ENCODE assay signal across 8 mouse cellular contexts in genomic region chr1:87541614-87542013, GRCm38 (mm10). TPM values are rescaled to one million over a fixed set of nuclear protein-coding genes. Genes with fewer than 3 reads are reported as not detected.
A peak's percentile ranks its signal among the peaks of the same experiment; 100 is the strongest.
DNase-seq lines count a peak whose midpoint lies in the region; ATAC-seq and TF ChIP-seq lines count a peak whose summit lies in the region.

No protein-coding gene starts in this region.

- peaks cover 11% of the 10 kb centered on the region for H3K4me1 ChIP-seq in hindbrain, embryonic 10.5 days (replicated peaks)
- H3K4me1 ChIP-seq in hindbrain, embryonic 13.5 days (replicated peaks): peaks cover 10% of the 10 kb centered on the region
- no peaks in the 10 kb centered on the region for H3K4me1 ChIP-seq in hindbrain, postnatal 0 days (ENCODE audit: insufficient read depth, low read length)

- no peak for ATAC-seq in hindbrain, embryonic 13.5 days (ENCODE audit: low FRiP score)
- ATAC-seq in hindbrain, postnatal 0 days: no peak
- ATAC-seq in megakaryocyte-erythroid progenitor cell, adult 5-6 weeks (replicated peaks; ENCODE audit: low FRiP score, low TSS enrichment, poor library complexity, severe bottlenecking): peak; percentile 55

- no peak overlapping the region for H3K27ac ChIP-seq in hindbrain, embryonic 10.5 days
- no peak overlapping the region for H3K27ac ChIP-seq in hindbrain, embryonic 13.5 days
- H3K27ac ChIP-seq in hindbrain, postnatal 0 days: no peak overlapping the region

- no peaks in the 10 kb centered on the region for H3K27me3 ChIP-seq in hindbrain, embryonic 10.5 days (ENCODE audit: insufficient read depth, poor library complexity, severe bottlenecking)
- H3K27me3 ChIP-seq in hindbrain, embryonic 13.5 days: no peaks in the 10 kb centered on the region
- H3K27me3 ChIP-seq in hindbrain, postnatal 0 days (ENCODE audit: insufficient read depth, low read length): no peaks in the 10 kb centered on the region

- no peak overlapping the region for H3K4me3 ChIP-seq in hindbrain, embryonic 10.5 days
- no peak overlapping the region for H3K4me3 ChIP-seq in hindbrain, embryonic 13.5 days
- H3K4me3 ChIP-seq in hindbrain, postnatal 0 days (ENCODE audit: low read length): no peak overlapping the region

- 36% methylated on average over 7 of the region's 7 CpGs for WGBS in hindbrain, embryonic 10.5 days
- WGBS in hindbrain, embryonic 13.5 days: 30% methylated on average over 7 of the region's 7 CpGs
- 36% methylated on average over 7 of the region's 7 CpGs for WGBS in hindbrain, postnatal 0 days

- H3K4me2 ChIP-seq in hindbrain, embryonic 13.5 days: no peak overlapping the region
- no peak overlapping the region for H3K4me2 ChIP-seq in hindbrain, postnatal 0 days (ENCODE audit: low read depth, low read length)

- no peaks in the 10 kb centered on the region for H3K36me3 ChIP-seq in hindbrain, embryonic 10.5 days
- no peaks in the 10 kb centered on the region for H3K36me3 ChIP-seq in hindbrain, embryonic 13.5 days
- H3K36me3 ChIP-seq in hindbrain, postnatal 0 days (ENCODE audit: insufficient read depth, low read length): no peaks in the 10 kb centered on the region

- H3K9ac ChIP-seq in hindbrain, embryonic 13.5 days: no peak overlapping the region
- H3K9ac ChIP-seq in hindbrain, postnatal 0 days (replicated peaks; ENCODE audit: low read length): no peak overlapping the region

- TF ChIP-seq CTCF in hindbrain, postnatal 0 days (IDR thresholded peaks at IDR 0.05; ENCODE audit: low read depth): peak; percentile 60

- peak; percentile 20 for DNase-seq in hindbrain, embryonic 10.5 days (ENCODE audit: low spot score)
- DNase-seq in urinary bladder, postnatal 25 days (ENCODE audit: low spot score): peak; percentile 35
- no peak for DNase-seq in urinary bladder, adult 2 months (ENCODE audit: low spot score)
- peak; percentile 8 for DNase-seq in cerebellum, adult 11-12 months
- DNase-seq in hindbrain, postnatal 0 days (ENCODE audit: low spot score): peak; percentile 57
- DNase-seq in Muller cell, postnatal 12 days (ENCODE audit: inconsistent ontology term): no peak

- H3K9me3 ChIP-seq in hindbrain, embryonic 10.5 days: no peaks in the 10 kb centered on the region
- no peaks in the 10 kb centered on the region for H3K9me3 ChIP-seq in hindbrain, embryonic 13.5 days
- no peaks in the 10 kb centered on the region for H3K9me3 ChIP-seq in hindbrain, postnatal 0 days (ENCODE audit: low read length)

RNA-seq across cellular contexts. Expression of gene Neu2, which starts 31.9 kb away (rescaled TPM):
- not detected in 2 replicates for polyA plus RNA-seq in hindbrain, embryonic 10.5 days (2016; fragmentation: Nextera tagmentation; extraction: Ambion mirVana)
- polyA plus RNA-seq in hindbrain, embryonic 13.5 days (2015; fragmentation: Nextera tagmentation; extraction: Ambion mirVana): 0.16 and 0.22 TPM in 2 replicates
- 0.93 and 1.5 TPM in 2 replicates for polyA plus RNA-seq in urinary bladder, adult 2 months (2012; rRNA removed)
- total RNA-seq in hindbrain, postnatal 0 days (2014; rRNA removed): 0.10 and 5.8 TPM in 2 replicates
- 0.85 and 1.2 TPM in 2 replicates for polyA plus RNA-seq in hindbrain, postnatal 0 days (2015; fragmentation: Nextera tagmentation; extraction: Ambion mirVana)
- not detected in 2 replicates for total RNA-seq in megakaryocyte-erythroid progenitor cell, adult 5-6 weeks (2014; fragmentation: Nextera tagmentation)
- total RNA-seq in megakaryocyte-erythroid progenitor cell, adult 5-6 weeks (2017): not detected in 2 replicates

RNA-seq across cellular contexts. Expression of gene Ngef, which starts 32.1 kb away (rescaled TPM):
- polyA plus RNA-seq in hindbrain, embryonic 10.5 days (2016; fragmentation: Nextera tagmentation; extraction: Ambion mirVana): 3.3 and 5.0 TPM in 2 replicates
- polyA plus RNA-seq in hindbrain, embryonic 13.5 days (2015; fragmentation: Nextera tagmentation; extraction: Ambion mirVana): 9.3 and 9.5 TPM in 2 replicates
- polyA plus RNA-seq in urinary bladder, adult 2 months (2012; rRNA removed): 5.6 and 6.3 TPM in 2 replicates
- total RNA-seq in hindbrain, postnatal 0 days (2014; rRNA removed): 42.1 and 49.1 TPM in 2 replicates
- 32.4 and 35.6 TPM in 2 replicates for polyA plus RNA-seq in hindbrain, postnatal 0 days (2015; fragmentation: Nextera tagmentation; extraction: Ambion mirVana)
- not detected in 2 replicates for total RNA-seq in megakaryocyte-erythroid progenitor cell, adult 5-6 weeks (2014; fragmentation: Nextera tagmentation)
- total RNA-seq in megakaryocyte-erythroid progenitor cell, adult 5-6 weeks (2017): not detected in 2 replicates

Comparison
In these comparisons a context has a peak if more than half of its experiments do, and no peak if none do; other contexts are left out.
1. DNase-seq: peak in hindbrain, embryonic 10.5 days (single experiment), urinary bladder, postnatal 25 days (single experiment), cerebellum, adult 11-12 months (single experiment) and hindbrain, postnatal 0 days (single experiment); none in urinary bladder, adult 2 months (single experiment) and Muller cell, postnatal 12 days (single experiment).